Mouse (Mus musculus) lung, postnatal 0 days (tissue): ENCODE measurements around the gene Esrra.

Experiments
- CTCF ChIP-seq: IDR thresholded peaks from 2 replicates; pipeline ENCODE4 v1.5.1; 2016; ENCODE audit warnings: antibody characterized with exemption, mild to moderate bottlenecking
- EP300 ChIP-seq: IDR thresholded peaks from 2 replicates; pipeline ENCODE4 v1.6.1; 2016; ENCODE audit warnings: antibody characterized with exemption, mild to moderate bottlenecking, control low read depth

- TF ChIP-seq EP300 (no peak), CTCF (no peak)
Observed at GRCm38 (mm10) chr19:6942764-6943163, 21.2 kb upstream of the Esrra start.
